Mouse (Mus musculus) embryonic facial prominence, embryonic 13.5 days (tissue): ENCODE data around the gene Kcp. TPM values are rescaled to one million over a fixed set of nuclear protein-coding genes. Genes with fewer than 3 reads are reported as not detected.

Source experiments
- ATAC-seq: fragments of 200-750 bp; cut with Nextera tagmentation; 2 replicates; pipeline ENCODE4 v1.8.0; 2017; ENCODE audit warnings: low read depth; ENCODE audit not compliant: insufficient number of reproducible peaks, insufficient read depth, low FRiP score, low TSS enrichment
- H3K27ac ChIP-seq: fragments of 300-500 bp; sonication (generic); 2 replicates; pipeline ENCODE4 v1.5.1; 2015; ENCODE audit warnings: moderate library complexity, mild to moderate bottlenecking, inconsistent platforms
- H3K27me3 ChIP-seq: fragments of 300-500 bp; sonication (generic); 2 replicates; pipeline ENCODE4 v1.6.1; 2015; ENCODE audit warnings: mild to moderate bottlenecking, inconsistent platforms
- H3K36me3 ChIP-seq: fragments of 300-500 bp; sonication (generic); 2 replicates; pipeline ENCODE4 v1.6.1; 2015; ENCODE audit warnings: mild to moderate bottlenecking, inconsistent platforms
- H3K4me1 ChIP-seq: fragments of 300-500 bp; sonication (generic); 2 replicates; pipeline ENCODE4 v1.6.1; 2015; ENCODE audit warnings: inconsistent platforms
- H3K4me2 ChIP-seq: fragments of 300-500 bp; sonication (generic); 2 replicates; pipeline ENCODE4 v1.6.1; 2015; ENCODE audit warnings: moderate library complexity, mild to moderate bottlenecking, inconsistent platforms
- H3K4me3 ChIP-seq: fragments of 300-500 bp; sonication (generic); 2 replicates; pipeline ENCODE4 v1.5.1; 2015; ENCODE audit warnings: mild to moderate bottlenecking, inconsistent platforms
- H3K9ac ChIP-seq: fragments of 300-500 bp; sonication (generic); 2 replicates; pipeline ENCODE4 v1.6.1; 2015; ENCODE audit warnings: mild to moderate bottlenecking, inconsistent platforms
- H3K9me3 ChIP-seq: fragments of 300-500 bp; sonication (generic); 2 replicates; pipeline ENCODE4 v1.6.1; 2016; ENCODE audit warnings: inconsistent platforms
- WGBS: fragments of 180-500 bp; shearing (Covaris S2); methylation state at CpG from one replicate; pipeline ENCODE4 v1.1.7; 2015; ENCODE audit warnings: mixed read lengths; 5-methylcytosine and 5-hydroxymethylcytosine counted together
- polyA plus RNA-seq: library from polyadenylated mRNA; unstranded; fragments of >200 nt; fragmentation: Nextera tagmentation; extraction: Ambion mirVana; gene quantifications from 2 replicates; pipeline ENCODE4 v1.2.1, GENCODE M21; 2015

The Kcp gene
- 37.9 and 44.7 TPM in 2 replicates for polyA plus RNA-seq

GRCm38 (mm10) chr6:29507447-29508309 is at the start of gene Kcp:
Gene Kcp (minus strand): TSS chr6:29507952.
- Histone ChIP-seq H3K27ac (peak within 1 kb of the TSS; percentile 55; the same call in 1 of the 2 replicates), H3K4me3 (peak within 1 kb of the TSS; percentile 67), H3K27me3 (0 out of 2 replicates have a peak, but pooled peaks cover 3% of the 10 kb centered on the region), H3K4me1 (peaks cover 51% of the 10 kb centered on the region), H3K9ac (peak within 1 kb of the TSS; percentile 80), H3K36me3 (peaks cover 16% of the 10 kb centered on the region; the same call in 1 of the 2 replicates), H3K9me3 (no peaks in the 10 kb centered on the region), H3K4me2 (peak within 1 kb of the TSS; percentile 70)
- peak; percentile 35; the same call in 1 of the 2 replicates for ATAC-seq
- WGBS = under 1% methylated on average over 45 of the region's 47 CpGs

- H3K27ac ChIP-seq = no peak overlapping the region
- no peak overlapping the region for H3K4me3 ChIP-seq
- H3K4me1 ChIP-seq = no peaks in the 10 kb centered on the region
- no peaks in the 10 kb centered on the region for H3K27me3 ChIP-seq
- H3K9ac ChIP-seq = no peak overlapping the region
- ATAC-seq = no peak
- H3K4me2 ChIP-seq = no peak overlapping the region
- no peaks in the 10 kb centered on the region for H3K9me3 ChIP-seq
- peaks cover 89% of the 10 kb centered on the region for H3K36me3 ChIP-seq
- 93% methylated on average over 2 of the region's 2 CpGs for WGBS
Measured at GRCm38 (mm10) chr6:29557112-29557511, 49.4 kb upstream of the Kcp start.

- Histone ChIP-seq H3K4me1 (no peaks in the 10 kb centered on the region), H3K9me3 (no peaks in the 10 kb centered on the region), H3K27me3 (no peaks in the 10 kb centered on the region), H3K4me2 (no peak overlapping the region), H3K4me3 (no peak overlapping the region), H3K27ac (no peak overlapping the region), H3K36me3 (peaks cover 87% of the 10 kb centered on the region), H3K9ac (no peak overlapping the region)
- ATAC-seq = no peak
- 92% methylated on average over 2 of the region's 2 CpGs for WGBS
Measured at GRCm38 (mm10) chr6:29552526-29552925, 44.8 kb upstream of the Kcp start.

GRCm38 (mm10) chr6:29548086-29548485 is 40.3 kb upstream of the Kcp start:
- Histone ChIP-seq H3K27me3 (no peaks in the 10 kb centered on the region), H3K9ac (no peak overlapping the region), H3K27ac (no peak overlapping the region), H3K4me3 (no peak overlapping the region), H3K36me3 (peaks cover 82% of the 10 kb centered on the region), H3K4me2 (no peak overlapping the region), H3K9me3 (no peaks in the 10 kb centered on the region), H3K4me1 (no peaks in the 10 kb centered on the region)
- WGBS = 87% methylated on average over 1 of the region's 1 CpGs
- no peak for ATAC-seq

- H3K27ac ChIP-seq = no peak overlapping the region
- no peaks in the 10 kb centered on the region for H3K9me3 ChIP-seq
- no peaks in the 10 kb centered on the region for H3K27me3 ChIP-seq
- H3K9ac ChIP-seq = no peak overlapping the region
- H3K4me2 ChIP-seq = no peak overlapping the region
- H3K36me3 ChIP-seq = peaks cover 82% of the 10 kb centered on the region
- no peak overlapping the region for H3K4me3 ChIP-seq
- no peaks in the 10 kb centered on the region for H3K4me1 ChIP-seq
- no peak for ATAC-seq
Measured at GRCm38 (mm10) chr6:29547582-29547981, 39.8 kb upstream of the Kcp start.

- no peak for ATAC-seq
- peaks cover 80% of the 10 kb centered on the region for H3K36me3 ChIP-seq
- WGBS = 96% methylated on average over 2 of the region's 2 CpGs
Measured at GRCm38 (mm10) chr6:29545611-29546010, 37.9 kb upstream of the Kcp start.

GRCm38 (mm10) chr6:29540956-29541355 is 33.2 kb upstream of the Kcp start:
- Histone ChIP-seq H3K9ac (no peak overlapping the region), H3K4me1 (no peaks in the 10 kb centered on the region), H3K27me3 (no peaks in the 10 kb centered on the region), H3K4me2 (no peak overlapping the region), H3K27ac (no peak overlapping the region), H3K9me3 (no peaks in the 10 kb centered on the region), H3K4me3 (no peak overlapping the region), H3K36me3 (peaks cover 56% of the 10 kb centered on the region)
- WGBS = 93% methylated on average over 1 of the region's 1 CpGs
- ATAC-seq = no peak

More at GRCm38 (mm10) chr6:29545611-29546010, 37.9 kb upstream of the Kcp start:
- Histone ChIP-seq H3K27me3 (no peaks in the 10 kb centered on the region), H3K9me3 (no peaks in the 10 kb centered on the region), H3K4me3 (no peak overlapping the region), H3K27ac (no peak overlapping the region), H3K4me2 (no peak overlapping the region), H3K4me1 (no peaks in the 10 kb centered on the region), H3K9ac (no peak overlapping the region)

GRCm38 (mm10) chr6:29540223-29540622 is 32.5 kb upstream of the Kcp start:
- no peak overlapping the region for H3K4me3 ChIP-seq
- no peaks in the 10 kb centered on the region for H3K27me3 ChIP-seq
- no peak for ATAC-seq
- 83% methylated on average over 6 of the region's 6 CpGs for WGBS
- H3K9me3 ChIP-seq = no peaks in the 10 kb centered on the region
- peaks cover 49% of the 10 kb centered on the region for H3K36me3 ChIP-seq
- H3K4me1 ChIP-seq = no peaks in the 10 kb centered on the region
- no peak overlapping the region for H3K9ac ChIP-seq
- H3K27ac ChIP-seq = no peak overlapping the region
- H3K4me2 ChIP-seq = no peak overlapping the region

GRCm38 (mm10) chr6:29539502-29539901 is 31.8 kb upstream of the Kcp start:
- 85% methylated on average over 8 of the region's 8 CpGs for WGBS
- Histone ChIP-seq H3K36me3 (peaks cover 43% of the 10 kb centered on the region), H3K27ac (no peak overlapping the region), H3K9ac (no peak overlapping the region), H3K9me3 (no peaks in the 10 kb centered on the region), H3K4me1 (no peaks in the 10 kb centered on the region), H3K4me3 (no peak overlapping the region), H3K4me2 (no peak overlapping the region), H3K27me3 (no peaks in the 10 kb centered on the region)
- ATAC-seq = no peak

- WGBS = 84% methylated on average over 3 of the region's 3 CpGs
- Histone ChIP-seq H3K27me3 (no peaks in the 10 kb centered on the region), H3K4me3 (no peak overlapping the region), H3K36me3 (peaks cover 28% of the 10 kb centered on the region), H3K9ac (no peak overlapping the region), H3K27ac (no peak overlapping the region), H3K4me2 (no peak overlapping the region), H3K4me1 (no peaks in the 10 kb centered on the region), H3K9me3 (no peaks in the 10 kb centered on the region)
- ATAC-seq = no peak
Measured at GRCm38 (mm10) chr6:29537221-29537620, 29.5 kb upstream of the Kcp start.

- no peak overlapping the region for H3K27ac ChIP-seq
- H3K9me3 ChIP-seq = no peaks in the 10 kb centered on the region
- H3K27me3 ChIP-seq = no peaks in the 10 kb centered on the region
- 0 out of 2 replicates have a peak overlapping the region, but pooled peaks have one; percentile 7 for H3K9ac ChIP-seq
- H3K4me2 ChIP-seq = no peak overlapping the region
- no peaks in the 10 kb centered on the region for H3K4me1 ChIP-seq
- H3K4me3 ChIP-seq = no peak overlapping the region
- 60% methylated on average over 4 of the region's 4 CpGs for WGBS
- peaks cover 23% of the 10 kb centered on the region for H3K36me3 ChIP-seq
- ATAC-seq = no peak
Measured at GRCm38 (mm10) chr6:29536651-29537193, 29.0 kb upstream of the Kcp start.

- Histone ChIP-seq H3K27ac (no peak overlapping the region), H3K4me3 (no peak overlapping the region), H3K27me3 (peaks cover 11% of the 10 kb centered on the region), H3K4me2 (no peak overlapping the region), H3K36me3 (peaks cover 12% of the 10 kb centered on the region), H3K9me3 (no peaks in the 10 kb centered on the region), H3K9ac (no peak overlapping the region), H3K4me1 (no peaks in the 10 kb centered on the region)
- WGBS = 59% methylated on average over 6 of the region's 6 CpGs
- ATAC-seq = no peak
Measured at GRCm38 (mm10) chr6:29535316-29535715, 27.6 kb upstream of the Kcp start.
